In genomic region chr7:126847421-126848398, GRCm38 (mm10) we compare ENCODE assay signal across 8 mouse cellular contexts. TPM values are rescaled to one million over a fixed set of nuclear protein-coding genes. Genes with fewer than 3 reads are reported as not detected.
DNase-seq lines count a peak whose midpoint lies in the region; ATAC-seq and TF ChIP-seq lines count a peak whose summit lies in the region.

No protein-coding gene starts in this region.

- H3K27me3 ChIP-seq in liver, adult 2 months (ENCODE audit: control insufficient read depth, insufficient read depth, low read length), result peaks cover 18% of the 10 kb centered on the region
- 0 out of 2 replicates have a peak, but pooled peaks cover 8% of the 10 kb centered on the region for H3K27me3 ChIP-seq in forebrain, embryonic 14.5 days (replicated peaks; ENCODE audit: control insufficient read depth, insufficient read depth, low read length)
- peaks cover 76% of the 10 kb centered on the region for H3K27me3 ChIP-seq in liver, embryonic 15.5 days

- DNase-seq in adrenal gland, adult 2 months, result peak; percentile 37
- DNase-seq in adrenal gland, adult 8-10 months, result no peak
- DNase-seq in liver, adult 2 months (ENCODE audit: extremely low read depth, low read depth, low spot score), result no peak
- DNase-seq in liver, result no peak
- peak; percentile 68 for DNase-seq in forebrain, embryonic 14.5 days (ENCODE audit: low spot score)
- DNase-seq in testis, postnatal 14 days (ENCODE audit: low spot score), result peak; percentile 57
- DNase-seq in spleen, postnatal 14 days (ENCODE audit: low spot score in 2 of 2), result no peak

- no peaks in the 10 kb centered on the region for H3K36me3 ChIP-seq in liver, adult 2 months (ENCODE audit: control insufficient read depth, insufficient read depth, low read length)
- H3K36me3 ChIP-seq in forebrain, embryonic 14.5 days (ENCODE audit: control insufficient read depth, insufficient read depth, low read length), result peaks cover 12% of the 10 kb centered on the region
- peaks cover 12% of the 10 kb centered on the region for H3K36me3 ChIP-seq in liver, embryonic 15.5 days (replicated peaks)

- TF ChIP-seq CTCF in liver, adult 2 months (IDR thresholded peaks at IDR 0.05; ENCODE audit: low read depth, low read length), result no peak

- H3K9ac ChIP-seq in liver, adult 2 months (ENCODE audit: low read depth, low read length), result 0 out of 2 replicates have a peak overlapping the region, but pooled peaks have one; percentile 13
- peak overlapping the region; percentile 74 for H3K9ac ChIP-seq in forebrain, embryonic 14.5 days (ENCODE audit: low read length)
- H3K9ac ChIP-seq in liver, embryonic 15.5 days, result no peak overlapping the region

- peak overlapping the region; percentile 99 for H3K4me2 ChIP-seq in forebrain, embryonic 14.5 days (ENCODE audit: low read length)
- peak overlapping the region; percentile 64 for H3K4me2 ChIP-seq in liver, embryonic 15.5 days

- no peaks in the 10 kb centered on the region for H3K4me1 ChIP-seq in liver, adult 2 months (ENCODE audit: control insufficient read depth, insufficient read depth, low read length)
- peaks cover 12% of the 10 kb centered on the region for H3K4me1 ChIP-seq in forebrain, embryonic 14.5 days (ENCODE audit: control insufficient read depth, insufficient read depth, low read length)
- peaks cover 7% of the 10 kb centered on the region for H3K4me1 ChIP-seq in liver, embryonic 15.5 days (replicated peaks)

- H3K27ac ChIP-seq in liver, adult 2 months (replicated peaks; ENCODE audit: insufficient read depth, low read depth, low read length), result no peak overlapping the region
- H3K27ac ChIP-seq in forebrain, embryonic 14.5 days (ENCODE audit: low read depth, low read length), result no peak overlapping the region
- H3K27ac ChIP-seq in liver, embryonic 15.5 days (replicated peaks), result no peak overlapping the region

- ATAC-seq in forebrain, embryonic 14.5 days, result peak; percentile 62
- ATAC-seq in liver, embryonic 15.5 days (ENCODE audit: insufficient read depth), result no peak; the same call in 1 of the 2 replicates

- no peaks in the 10 kb centered on the region for H3K9me3 ChIP-seq in forebrain, embryonic 14.5 days (replicated peaks; ENCODE audit: control insufficient read depth, low read length)
- no peaks in the 10 kb centered on the region for H3K9me3 ChIP-seq in liver, embryonic 15.5 days (replicated peaks)

- 4% methylated on average over 65 of the region's 74 CpGs for WGBS in liver, adult 2 months
- WGBS in forebrain, embryonic 14.5 days, result under 1% methylated on average over 73 of the region's 74 CpGs
- 2% methylated on average over 74 of the region's 74 CpGs for WGBS in liver, embryonic 15.5 days (ENCODE audit: insufficient replicate concordance)

- H3K4me3 ChIP-seq in liver, adult 2 months (ENCODE audit: insufficient read depth, low read depth, low read length), result peak overlapping the region; percentile 16; the same call in 1 of the 2 replicates
- peak overlapping the region; percentile 55 for H3K4me3 ChIP-seq in forebrain, embryonic 14.5 days (ENCODE audit: low read depth, low read length)
- H3K4me3 ChIP-seq in liver, embryonic 15.5 days (replicated peaks), result peak overlapping the region; percentile 38

- no peaks in the 10 kb centered on the region for H3K79me2 ChIP-seq in liver, adult 2 months (ENCODE audit: control insufficient read depth, insufficient read depth, low read length)

- no peak for TF ChIP-seq POLR2A in liver, adult 2 months (IDR thresholded peaks at IDR 0.05; ENCODE audit: extremely low read depth, insufficient read depth, low read length)

RNA-seq across cellular contexts. Expression of gene Doc2a, which starts 0.5 kb away (rescaled TPM):
- under 1 TPM; 0.40 to 0.52 TPM for total RNA-seq in adrenal gland, adult 2 months (2021)
- 0.52 and 0.83 TPM in 2 replicates for polyA plus RNA-seq in adrenal gland, adult 2 months (2012; rRNA removed)
- 1 to 10 TPM in 2 of 4 experiments, under 1 TPM in 2; 0.15 to 1.4 (median 1.1) TPM for total RNA-seq in adrenal gland, adult 8-10 months (2022)
- total RNA-seq in liver, adult 2 months (2014; rRNA removed), result not detected in 2 replicates
- polyA plus RNA-seq in liver, adult 2 months (2012; rRNA removed), result not detected in 2 replicates
- polyA plus RNA-seq in forebrain, embryonic 14.5 days (2014; fragmentation: Nextera tagmentation; extraction: Ambion mirVana), result 4.9 and 6.7 TPM in 2 replicates
- polyA plus RNA-seq in liver, embryonic 15.5 days (2015; fragmentation: Nextera tagmentation; extraction: Ambion mirVana), result 0.09 TPM in 1 of 2 replicates, not detected in the other

RNA-seq across cellular contexts. Expression of gene Hirip3, which starts 14.1 kb away (rescaled TPM):
- total RNA-seq in adrenal gland, adult 2 months (2021), result 10 to 100 TPM in 1 of 2 experiments, 1 to 10 TPM in 1; 8.2 to 16.3 TPM
- 1.4 and 2.9 TPM in 2 replicates for polyA plus RNA-seq in adrenal gland, adult 2 months (2012; rRNA removed)
- total RNA-seq in adrenal gland, adult 8-10 months (2022), result 10 to 100 TPM in 3 of 4 experiments, 1 to 10 TPM in 1; 8.7 to 21.8 (median 15.2) TPM
- total RNA-seq in liver, adult 2 months (2014; rRNA removed), result 1.0 and 1.5 TPM in 2 replicates
- 1.00 and 2.4 TPM in 2 replicates for polyA plus RNA-seq in liver, adult 2 months (2012; rRNA removed)
- polyA plus RNA-seq in forebrain, embryonic 14.5 days (2014; fragmentation: Nextera tagmentation; extraction: Ambion mirVana), result 12.0 and 13.7 TPM in 2 replicates
- 8.6 and 13.6 TPM in 2 replicates for polyA plus RNA-seq in liver, embryonic 15.5 days (2015; fragmentation: Nextera tagmentation; extraction: Ambion mirVana)

RNA-seq across cellular contexts. Expression of gene Ino80e, which starts 14.5 kb away (rescaled TPM):
- total RNA-seq in adrenal gland, adult 2 months (2021), result 10 to 100 TPM; 42.5 to 44.5 TPM
- 73.8 and 75.0 TPM in 2 replicates for polyA plus RNA-seq in adrenal gland, adult 2 months (2012; rRNA removed)
- 10 to 100 TPM; 42.7 to 56.2 (median 48.0) TPM for total RNA-seq in adrenal gland, adult 8-10 months (2022)
- 2.5 and 4.8 TPM in 2 replicates for total RNA-seq in liver, adult 2 months (2014; rRNA removed)
- 16.3 and 18.5 TPM in 2 replicates for polyA plus RNA-seq in liver, adult 2 months (2012; rRNA removed)
- polyA plus RNA-seq in forebrain, embryonic 14.5 days (2014; fragmentation: Nextera tagmentation; extraction: Ambion mirVana), result 91.3 and 104 TPM in 2 replicates
- 29.4 and 33.9 TPM in 2 replicates for polyA plus RNA-seq in liver, embryonic 15.5 days (2015; fragmentation: Nextera tagmentation; extraction: Ambion mirVana)

RNA-seq across cellular contexts. Expression of gene 4930451I11Rik, which starts 16.3 kb away (rescaled TPM):
- total RNA-seq in adrenal gland, adult 2 months (2021), result not detected
- not detected in 2 replicates for polyA plus RNA-seq in adrenal gland, adult 2 months (2012; rRNA removed)
- total RNA-seq in adrenal gland, adult 8-10 months (2022), result not detected
- total RNA-seq in liver, adult 2 months (2014; rRNA removed), result not detected in 2 replicates
- not detected in 2 replicates for polyA plus RNA-seq in liver, adult 2 months (2012; rRNA removed)
- polyA plus RNA-seq in forebrain, embryonic 14.5 days (2014; fragmentation: Nextera tagmentation; extraction: Ambion mirVana), result not detected in 2 replicates
- polyA plus RNA-seq in liver, embryonic 15.5 days (2015; fragmentation: Nextera tagmentation; extraction: Ambion mirVana), result not detected in 2 replicates

RNA-seq across cellular contexts. Expression of gene Taok2, which starts 36.8 kb away (rescaled TPM):
- total RNA-seq in adrenal gland, adult 2 months (2021), result 10 to 100 TPM; 60.6 to 66.8 TPM
- polyA plus RNA-seq in adrenal gland, adult 2 months (2012; rRNA removed), result 136 and 169 TPM in 2 replicates
- 100 to 1,000 TPM in 2 of 4 experiments, 10 to 100 TPM in 2; 68.1 to 117 (median 94.5) TPM for total RNA-seq in adrenal gland, adult 8-10 months (2022)
- 20.5 and 21.7 TPM in 2 replicates for total RNA-seq in liver, adult 2 months (2014; rRNA removed)
- polyA plus RNA-seq in liver, adult 2 months (2012; rRNA removed), result 28.5 and 42.7 TPM in 2 replicates
- polyA plus RNA-seq in forebrain, embryonic 14.5 days (2014; fragmentation: Nextera tagmentation; extraction: Ambion mirVana), result 25.9 and 31.0 TPM in 2 replicates
- polyA plus RNA-seq in liver, embryonic 15.5 days (2015; fragmentation: Nextera tagmentation; extraction: Ambion mirVana), result 11.3 and 12.9 TPM in 2 replicates

Comparison
In these comparisons a context has a peak if more than half of its experiments do, and no peak if none do; other contexts are left out.
1. DNase-seq: peak in adrenal gland, adult 2 months (single experiment), forebrain, embryonic 14.5 days (single experiment) and testis, postnatal 14 days (single experiment); none in adrenal gland, adult 8-10 months (single experiment), liver, adult 2 months (single experiment), liver (single experiment) and spleen, postnatal 14 days (0 of 2).
2. Peak in every context shown above with its lines, with median percentiles within 50 percentile points of each other: H3K4me3 ChIP-seq.